Mouse (Mus musculus) adipocyte (in vitro differentiated cells): ENCODE measurements around the gene Tjap1.

ENCODE experiments used
- DNase-seq: peaks from one replicate; pipeline ENCODE4 v3.0.0-alpha.2; 2016; ENCODE audit warnings: low spot score

The Tjap1 gene

DNA sequence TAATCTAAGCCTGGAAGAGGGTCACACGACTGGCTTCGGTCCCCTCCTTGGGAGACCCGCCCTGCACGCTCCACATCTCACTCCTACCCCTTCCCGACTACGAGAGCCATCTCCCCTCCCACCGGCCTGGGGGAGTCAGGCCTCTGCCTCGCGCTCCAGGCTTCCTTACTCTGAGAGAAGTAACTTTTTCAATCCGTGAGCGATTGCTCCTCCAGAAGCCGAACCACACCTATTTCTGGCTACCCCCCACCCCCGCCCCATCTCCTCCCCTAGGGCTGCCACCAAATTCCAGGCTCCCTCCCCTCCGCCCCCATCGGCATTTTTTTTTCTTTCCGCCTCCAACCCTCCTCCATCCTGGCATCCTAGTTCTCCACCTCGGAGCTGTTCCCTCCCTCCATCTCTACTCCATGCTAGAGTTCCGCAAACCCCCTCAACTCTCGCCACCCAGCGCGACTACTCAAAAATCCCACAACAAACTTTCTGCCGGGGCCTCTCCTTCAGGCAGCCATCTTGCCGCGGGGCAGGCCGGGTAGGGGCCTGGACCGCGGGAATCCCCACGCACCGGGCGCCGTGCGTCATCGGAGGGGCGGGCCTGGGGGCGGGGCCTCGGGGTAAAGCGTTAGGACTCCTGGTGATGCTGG is at the start of gene Tjap1:
TSS of gene Tjap1 (minus strand) at position 544 of the 641 bp plus-strand sequence.
- DNase-seq, result peak; percentile 86

DNA sequence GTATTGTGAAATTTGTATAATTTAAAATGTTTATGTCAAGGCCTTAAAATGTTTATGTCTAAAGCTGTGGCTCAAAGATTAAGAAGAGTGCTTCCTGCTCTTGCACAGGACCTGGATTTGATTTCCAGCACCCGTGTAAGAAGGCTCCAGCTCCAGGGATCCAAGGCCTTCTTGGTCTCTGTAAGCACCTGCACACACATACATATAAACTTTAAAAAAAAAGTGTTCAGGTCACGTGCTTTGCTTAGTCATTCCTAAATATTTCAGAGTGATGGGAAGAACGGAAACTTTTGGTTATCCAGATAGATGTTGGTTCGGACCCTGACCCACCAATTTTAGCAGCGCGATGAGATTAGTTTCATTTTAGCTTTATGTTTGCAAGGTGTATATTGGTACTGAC is 45.9 kb upstream of the Tjap1 start:
- DNase-seq, result no peak

DNA sequence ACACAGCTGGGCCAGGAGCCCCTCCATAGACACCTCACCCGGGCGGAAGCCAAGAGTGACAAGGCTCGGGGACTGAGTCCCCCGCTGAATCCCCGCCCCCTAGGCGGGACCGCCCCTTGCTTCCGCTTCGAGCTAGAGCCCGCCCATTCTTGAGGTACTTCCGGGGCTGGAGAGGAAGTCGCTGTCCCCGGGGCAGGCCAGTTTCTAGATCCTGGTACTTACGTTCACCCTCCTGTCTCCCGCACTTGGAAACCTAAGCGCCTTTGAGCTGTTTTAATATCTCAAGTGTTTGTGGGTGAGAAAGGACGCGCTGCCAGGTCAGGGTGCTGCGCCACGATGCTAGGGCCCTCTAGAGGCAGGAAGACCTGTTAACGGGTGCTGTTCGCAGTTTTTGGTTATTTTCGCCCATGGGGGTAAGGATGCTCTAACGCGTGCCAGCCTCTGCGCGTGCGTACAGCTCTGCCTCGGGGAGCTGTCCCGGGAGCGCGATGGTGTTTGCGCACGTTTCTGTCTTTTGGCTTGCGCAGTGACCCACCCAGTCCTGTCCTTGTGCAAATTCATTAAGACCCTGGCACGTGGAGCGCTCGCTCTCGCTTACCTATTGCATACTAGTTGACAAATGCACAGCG is 45.2 kb upstream of the Tjap1 start, which contains the start of gene Abcc10:
TSS of gene Abcc10 (minus strand) at position 447 of the 629 bp plus-strand sequence.
- peak; percentile 96 for DNase-seq

GRCm38 (mm10) chr17:46327413-46327905 is 44.6 kb upstream of the Tjap1 start:
- DNase-seq, result no peak

GRCm38 (mm10) chr17:46322046-46322823 is 39.4 kb upstream of the Tjap1 start:
- no peak for DNase-seq

- peak; percentile 40 for DNase-seq
These were observed 37.7 kb upstream of the Tjap1 start for GRCm38 (mm10) chr17:46320492-46320891.

- no peak for DNase-seq
These were observed 33.0 kb upstream of the Tjap1 start for GRCm38 (mm10) chr17:46315813-46316212.

GRCm38 (mm10) chr17:46313135-46313715 is 30.4 kb upstream of the Tjap1 start:
- no peak for DNase-seq

- DNase-seq, result no peak
These were observed 27.7 kb upstream of the Tjap1 start for GRCm38 (mm10) chr17:46310515-46310914.

- no peak for DNase-seq
These were observed 27.0 kb upstream of the Tjap1 start for GRCm38 (mm10) chr17:46309835-46310234.

GRCm38 (mm10) chr17:46306956-46307355 is 24.1 kb upstream of the Tjap1 start:
- no peak for DNase-seq

GRCm38 (mm10) chr17:46304184-46304583 is 21.4 kb upstream of the Tjap1 start:
- no peak for DNase-seq

- peak; percentile 22 for DNase-seq
These were observed 19.1 kb upstream of the Tjap1 start for GRCm38 (mm10) chr17:46301892-46302291.

GRCm38 (mm10) chr17:46298220-46298913 is 15.5 kb upstream of the Tjap1 start:
- peak; percentile 78 for DNase-seq

- no peak for DNase-seq
These were observed 14.8 kb upstream of the Tjap1 start, which contains the start of gene Dlk2 for GRCm38 (mm10) chr17:46297364-46298219. TSS of gene Dlk2 (plus strand) at chr17:46297421.

GRCm38 (mm10) chr17:46297028-46297363 is 14.2 kb upstream of the Tjap1 start:
- DNase-seq, result no peak

DNA sequence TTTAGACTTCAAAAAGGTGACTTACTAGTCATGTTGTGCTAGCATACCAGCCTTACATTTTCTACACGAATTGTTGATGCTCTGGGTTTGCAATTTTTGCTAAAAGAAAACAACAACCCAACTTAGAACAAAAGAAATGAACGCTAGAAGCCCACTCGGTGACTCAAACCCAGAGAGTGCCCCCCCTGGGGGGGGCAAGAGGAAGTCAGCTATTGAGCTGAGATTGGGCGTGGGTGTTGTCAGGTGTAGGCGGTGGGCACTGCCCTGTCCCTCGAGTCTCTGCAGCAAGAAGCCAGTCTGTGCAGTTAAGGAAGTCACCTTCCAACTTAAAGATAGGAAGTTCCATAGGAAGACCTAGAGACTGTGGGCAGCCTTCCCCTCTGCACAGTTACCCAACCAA is 13.8 kb upstream of the Tjap1 start:
- no peak for DNase-seq

- DNase-seq, result no peak
These were observed 4.9 kb upstream of the Tjap1 start for GRCm38 (mm10) chr17:46287678-46288095.

DNA sequence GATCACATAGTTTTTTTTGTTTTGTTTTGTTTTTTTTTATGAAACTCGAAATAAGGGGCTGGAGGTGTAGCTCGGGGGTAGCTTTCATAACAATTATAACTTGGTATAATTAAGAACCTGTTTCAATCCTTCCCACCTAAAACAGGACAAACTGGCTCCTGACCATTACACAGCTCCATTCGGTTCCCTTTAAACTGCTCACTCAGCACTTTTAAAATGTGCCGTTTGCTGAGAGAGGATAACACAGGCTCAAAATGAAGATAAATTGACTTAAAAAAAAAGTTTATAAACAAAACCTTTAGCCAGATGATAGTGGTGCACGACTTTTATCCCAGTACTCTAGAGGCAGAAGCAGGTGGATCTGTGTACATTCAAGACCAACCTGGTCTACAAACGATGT is 2.6 kb upstream of the Tjap1 start:
- no peak for DNase-seq

GRCm38 (mm10) chr17:46284653-46285052 is 1.8 kb upstream of the Tjap1 start:
- no peak for DNase-seq

- no peak for DNase-seq
These were observed 1.1 kb upstream of the Tjap1 start for GRCm38 (mm10) chr17:46283911-46284310.
